8 mouse cellular contexts compared by ENCODE assay signal in genomic region chrX:75084774-75085508, GRCm38 (mm10). TPM values are rescaled to one million over a fixed set of nuclear protein-coding genes. Genes with fewer than 3 reads are reported as not detected.
A peak's percentile ranks its signal among the peaks of the same experiment; 100 is the strongest.
DNase-seq lines count a peak whose midpoint lies in the region; ATAC-seq and TF ChIP-seq lines count a peak whose summit lies in the region.

Gene Gab3 (minus strand): TSS chrX:75085458.

- 8% methylated on average over 14 of the region's 17 CpGs for WGBS in bone marrow, adult 2 months
- WGBS in heart, embryonic 13.5 days: 4% methylated on average over 5 of the region's 17 CpGs
- 19% methylated on average over 13 of the region's 17 CpGs for WGBS in kidney, embryonic 16.5 days
- 12% methylated on average over 10 of the region's 17 CpGs for WGBS in neural tube, embryonic 11.5 days
- 25% methylated on average over 4 of the region's 17 CpGs for WGBS in stomach, postnatal 0 days

- peak within 1 kb of the TSS; percentile 80 for H3K9ac ChIP-seq in heart, embryonic 13.5 days
- peak within 1 kb of the TSS; percentile 60 for H3K9ac ChIP-seq in kidney, embryonic 16.5 days (replicated peaks; ENCODE audit: low read length)
- H3K9ac ChIP-seq in neural tube, embryonic 11.5 days (ENCODE audit: low read length): peak within 1 kb of the TSS; percentile 52; the same call in 1 of the 2 replicates
- peak within 1 kb of the TSS; percentile 55 for H3K9ac ChIP-seq in stomach, postnatal 0 days (ENCODE audit: low read length)

- ATAC-seq in erythroblast, adult 5-6 weeks (replicated peaks; ENCODE audit: low FRiP score, poor library complexity, severe bottlenecking): peak; percentile 96
- peak; percentile 63 for ATAC-seq in heart, embryonic 13.5 days (ENCODE audit: extremely low read depth, insufficient number of reproducible peaks, low FRiP score, low TSS enrichment)
- ATAC-seq in kidney, embryonic 16.5 days (ENCODE audit: low FRiP score, low TSS enrichment): peak; percentile 96
- peak; percentile 73 for ATAC-seq in neural tube, embryonic 11.5 days (ENCODE audit: insufficient read depth, low FRiP score, low TSS enrichment)
- peak; percentile 75; the same call in 1 of the 2 replicates for ATAC-seq in stomach, postnatal 0 days (ENCODE audit: low FRiP score, low TSS enrichment)

- H3K4me3 ChIP-seq in E14TG2a.4 (replicated peaks; ENCODE audit: low read length): peak within 1 kb of the TSS; percentile 69
- peak within 1 kb of the TSS; percentile 80 for H3K4me3 ChIP-seq in bone marrow, adult 2 months (replicated peaks; ENCODE audit: control insufficient read depth, low read depth, low read length)
- H3K4me3 ChIP-seq in heart, embryonic 13.5 days: peak within 1 kb of the TSS; percentile 65
- H3K4me3 ChIP-seq in kidney, embryonic 16.5 days (ENCODE audit: low read length): peak within 1 kb of the TSS; percentile 56
- peak within 1 kb of the TSS; percentile 44 for H3K4me3 ChIP-seq in neural tube, embryonic 11.5 days (ENCODE audit: low read depth, low read length)
- peak within 1 kb of the TSS; percentile 42 for H3K4me3 ChIP-seq in stomach, postnatal 0 days (ENCODE audit: low read depth, low read length)

- TF ChIP-seq EP300 in stomach, postnatal 0 days (optimal IDR thresholded peaks at IDR 0.05): no peak

- no peaks in the 10 kb centered on the region for H3K36me3 ChIP-seq in E14TG2a.4 (ENCODE audit: insufficient read depth, low read length)
- no peaks in the 10 kb centered on the region for H3K36me3 ChIP-seq in heart, embryonic 13.5 days
- no peaks in the 10 kb centered on the region for H3K36me3 ChIP-seq in kidney, embryonic 16.5 days (ENCODE audit: insufficient read depth, low read length)
- H3K36me3 ChIP-seq in neural tube, embryonic 11.5 days (ENCODE audit: control insufficient read depth, insufficient read depth, low read length): no peaks in the 10 kb centered on the region
- H3K36me3 ChIP-seq in stomach, postnatal 0 days (ENCODE audit: control insufficient read depth, insufficient read depth, low read length): no peaks in the 10 kb centered on the region

- no peak for TF ChIP-seq CTCF in E14TG2a.4 (conservative IDR thresholded peaks at IDR 0.05; ENCODE audit: low read length)
- no peak for TF ChIP-seq CTCF in bone marrow, adult 2 months (IDR thresholded peaks at IDR 0.05; ENCODE audit: control insufficient read depth, insufficient read depth, low read length)
- TF ChIP-seq CTCF in stomach, postnatal 0 days (IDR thresholded peaks at IDR 0.05; ENCODE audit: low read depth): no peak

- peak within 1 kb of the TSS; percentile 71 for H3K4me2 ChIP-seq in heart, embryonic 13.5 days
- H3K4me2 ChIP-seq in kidney, embryonic 16.5 days (replicated peaks; ENCODE audit: low read depth, low read length): peak within 1 kb of the TSS; percentile 63
- peak within 1 kb of the TSS; percentile 49 for H3K4me2 ChIP-seq in neural tube, embryonic 11.5 days (ENCODE audit: low read depth)
- peak within 1 kb of the TSS; percentile 53 for H3K4me2 ChIP-seq in stomach, postnatal 0 days (replicated peaks; ENCODE audit: low read depth)

- DNase-seq in lung, adult 18-20 months: peak; percentile 64 to 71
- peak; percentile 33 for DNase-seq in neural tube, embryonic 11.5 days (ENCODE audit: low spot score)
- peak; percentile 42 for DNase-seq in stomach, postnatal 0 days (ENCODE audit: low spot score)

- peak within 1 kb of the TSS; percentile 71 for H3K27ac ChIP-seq in bone marrow, adult 2 months (ENCODE audit: control insufficient read depth, insufficient read depth, low read depth, low read length, poor library complexity)
- peak within 1 kb of the TSS; percentile 56 for H3K27ac ChIP-seq in heart, embryonic 13.5 days (replicated peaks)
- no peak within 1 kb of the TSS for H3K27ac ChIP-seq in kidney, embryonic 16.5 days (ENCODE audit: low read length)
- no peak within 1 kb of the TSS for H3K27ac ChIP-seq in neural tube, embryonic 11.5 days (ENCODE audit: low read depth, low read length)
- H3K27ac ChIP-seq in stomach, postnatal 0 days (replicated peaks): no peak within 1 kb of the TSS; the same call in 1 of the 2 replicates

- no peak for TF ChIP-seq POLR2A in bone marrow, adult 2 months (IDR thresholded peaks at IDR 0.05; ENCODE audit: borderline replicate concordance, control insufficient read depth, low read depth, low read length)

- no peaks in the 10 kb centered on the region for H3K9me3 ChIP-seq in E14TG2a.4 (ENCODE audit: low read length)
- no peaks in the 10 kb centered on the region for H3K9me3 ChIP-seq in heart, embryonic 13.5 days
- no peaks in the 10 kb centered on the region for H3K9me3 ChIP-seq in kidney, embryonic 16.5 days (ENCODE audit: low read length)
- H3K9me3 ChIP-seq in neural tube, embryonic 11.5 days (ENCODE audit: control insufficient read depth, low read length): no peaks in the 10 kb centered on the region
- H3K9me3 ChIP-seq in stomach, postnatal 0 days (ENCODE audit: control insufficient read depth, low read length): no peaks in the 10 kb centered on the region

- no peaks in the 10 kb centered on the region for H3K27me3 ChIP-seq in E14TG2a.4 (ENCODE audit: insufficient read depth, low read length)
- no peaks in the 10 kb centered on the region for H3K27me3 ChIP-seq in heart, embryonic 13.5 days (replicated peaks)
- no peaks in the 10 kb centered on the region for H3K27me3 ChIP-seq in kidney, embryonic 16.5 days (ENCODE audit: insufficient read depth, low read length)
- no peaks in the 10 kb centered on the region for H3K27me3 ChIP-seq in neural tube, embryonic 11.5 days (ENCODE audit: control insufficient read depth, insufficient read depth, low read length)
- H3K27me3 ChIP-seq in stomach, postnatal 0 days (ENCODE audit: control insufficient read depth, insufficient read depth, low read length): no peaks in the 10 kb centered on the region

- peaks cover 4% of the 10 kb centered on the region; the same call in 1 of the 2 replicates for H3K4me1 ChIP-seq in E14TG2a.4 (replicated peaks; ENCODE audit: low read depth, low read length)
- no peaks in the 10 kb centered on the region for H3K4me1 ChIP-seq in bone marrow, adult 2 months (ENCODE audit: control insufficient read depth, insufficient read depth, low read length)
- no peaks in the 10 kb centered on the region for H3K4me1 ChIP-seq in heart, embryonic 13.5 days
- no peaks in the 10 kb centered on the region for H3K4me1 ChIP-seq in kidney, embryonic 16.5 days (ENCODE audit: insufficient read depth, low read length)
- no peaks in the 10 kb centered on the region for H3K4me1 ChIP-seq in neural tube, embryonic 11.5 days (ENCODE audit: control insufficient read depth, insufficient read depth, low read length)
- no peaks in the 10 kb centered on the region for H3K4me1 ChIP-seq in stomach, postnatal 0 days (replicated peaks; ENCODE audit: control insufficient read depth, insufficient read depth)

RNA-seq across cellular contexts. Expression of gene Gab3, which starts in this region (rescaled TPM):
- 1.8 and 6.8 TPM in 2 replicates for polyA plus RNA-seq in bone marrow, adult 2 months (2011; ENCODE audit: insufficient read depth, insufficient read length, low replicate concordance, missing spikeins)
- total RNA-seq in erythroblast, adult 5-6 weeks (2015; ENCODE audit: low replicate concordance): 15.0 and 24.4 TPM in 2 replicates
- total RNA-seq in erythroblast, adult 5-6 weeks (2017; ENCODE audit: low replicate concordance): 9.6 and 9.8 TPM in 2 replicates
- 2.4 and 3.4 TPM in 2 replicates for polyA plus RNA-seq in heart, embryonic 13.5 days (2015; fragmentation: Nextera tagmentation; extraction: Ambion mirVana)
- 2.1 and 2.2 TPM in 2 replicates for polyA plus RNA-seq in kidney, embryonic 16.5 days (2015; fragmentation: Nextera tagmentation; extraction: Ambion mirVana)
- 0.51 and 1.3 TPM in 2 replicates for polyA plus RNA-seq in neural tube, embryonic 11.5 days (2014; fragmentation: Nextera tagmentation; extraction: Ambion mirVana)
- polyA plus RNA-seq in stomach, postnatal 0 days (2015; fragmentation: Nextera tagmentation; extraction: Ambion mirVana): 1.3 and 1.5 TPM in 2 replicates

Comparison
In these comparisons a context has a peak if more than half of its experiments do, and no peak if none do; other contexts are left out.
1. H3K27ac ChIP-seq: peak in bone marrow, adult 2 months (single experiment) and heart, embryonic 13.5 days (single experiment); none in kidney, embryonic 16.5 days (single experiment), neural tube, embryonic 11.5 days (single experiment) and stomach, postnatal 0 days (single experiment).
2. Peak in every context shown above with its lines, with median percentiles within 50 percentile points of each other: H3K4me3 ChIP-seq, ATAC-seq, H3K4me2 ChIP-seq, H3K9ac ChIP-seq and DNase-seq.